Mouse (Mus musculus): Measurements from ENCODE around the gene Dnmt3a. TPM values are rescaled to one million over a fixed set of nuclear protein-coding genes. Genes with fewer than 3 reads are reported as not detected.

Gene Dnmt3a
- polyA plus RNA-seq, 1 experiment from 2014 or later, result 13.3 TPM

- DNase-seq (ENCODE audit: low read depth, low spot score) (no peak), ATAC-seq (no peak)
- peaks cover 6% of the 10 kb centered on the region for H3K27me3 ChIP-seq
- no peak for TF ChIP-seq CTCF (IDR thresholded peaks at IDR 0.05)
- in situ Hi-C loops (cut with MboI; ENCODE audit: low pct_unique_long_range_greater_than_20kb), result loop anchor here (25.0 kb wide), 1 partner anchor 590 kb away; no protein-coding TSS in a partner anchor
- POLR2A ChIA-PET, result no interaction called here
- CTCF ChIA-PET, result no interaction called here
These were observed 141.7 kb downstream of the Dnmt3a start for GRCm38 (mm10) chr12:3947503-3947902.

- CTCF ChIA-PET, result no interaction called here
- POLR2A ChIA-PET, result no interaction called here
- in situ Hi-C loops (cut with MboI; ENCODE audit: low pct_unique_long_range_greater_than_20kb), result no loop called here
- peaks cover 23% of the 10 kb centered on the region for H3K27me3 ChIP-seq
- TF ChIP-seq CTCF (IDR thresholded peaks at IDR 0.05), result no peak
- ATAC-seq (no peak), DNase-seq (ENCODE audit: low read depth, low spot score) (no peak)
These were observed 148.8 kb downstream of the Dnmt3a start, which contains the start of gene Pomc for GRCm38 (mm10) chr12:3954651-3955050. Gene Pomc, plus strand, starts transcription at chr12:3954951.

GRCm38 (mm10) chr12:3955371-3955770 lies 149.6 kb downstream of the Dnmt3a start:
- peak; percentile 15 for DNase-seq (ENCODE audit: low read depth, low spot score)
- in situ Hi-C loops (cut with MboI; ENCODE audit: low pct_unique_long_range_greater_than_20kb), result no loop called here
- CTCF ChIA-PET, result no interaction called here
- POLR2A ChIA-PET, result no interaction called here
- H3K27me3 ChIP-seq, result peaks cover 27% of the 10 kb centered on the region
- TF ChIP-seq CTCF (IDR thresholded peaks at IDR 0.05), result no peak
- ATAC-seq, result no peak

- DNase-seq (ENCODE audit: low read depth, low spot score), result no peak
These were observed 150.5 kb downstream of the Dnmt3a start for GRCm38 (mm10) chr12:3956351-3956750.

GRCm38 (mm10) chr12:3959791-3960543 lies 154.2 kb downstream of the Dnmt3a start:
- in situ Hi-C loops (cut with MboI; ENCODE audit: low pct_unique_long_range_greater_than_20kb), result no loop called here
- CTCF ChIA-PET, result no interaction called here
- DNase-seq (ENCODE audit: low read depth, low spot score), result no peak
- no peak for ATAC-seq
- no peak for TF ChIP-seq CTCF (IDR thresholded peaks at IDR 0.05)
- peaks cover 25% of the 10 kb centered on the region for H3K27me3 ChIP-seq
- POLR2A ChIA-PET, result no interaction called here

More at GRCm38 (mm10) chr12:3956351-3956750, 150.5 kb downstream of the Dnmt3a start:
- in situ Hi-C loops (cut with MboI; ENCODE audit: low pct_unique_long_range_greater_than_20kb), result no loop called here
- H3K27me3 ChIP-seq, result peaks cover 30% of the 10 kb centered on the region
- no peak for TF ChIP-seq CTCF (IDR thresholded peaks at IDR 0.05)
- ChIA-PET CTCF (no interaction called here), POLR2A (no interaction called here)
- no peak for ATAC-seq

GRCm38 (mm10) chr12:3960553-3960952 lies 154.7 kb downstream of the Dnmt3a start:
- ChIA-PET CTCF (no interaction called here), POLR2A (no interaction called here)
- no peak for TF ChIP-seq CTCF (IDR thresholded peaks at IDR 0.05)
- H3K27me3 ChIP-seq, result peaks cover 22% of the 10 kb centered on the region
- in situ Hi-C loops (cut with MboI; ENCODE audit: low pct_unique_long_range_greater_than_20kb), result no loop called here
- no peak for ATAC-seq
- no peak for DNase-seq (ENCODE audit: low read depth, low spot score)

Other genes with a start within 250 kb of the Dnmt3a start
- 110 TPM for gene Dtnb, start 233.6 kb upstream of the Dnmt3a start, polyA plus RNA-seq (2021)
- gene Pomc, start 148.9 kb downstream of the Dnmt3a start, polyA plus RNA-seq (2021), result not detected
- 0.10 TPM for gene Efr3b, start 232.9 kb downstream of the Dnmt3a start, polyA plus RNA-seq (2021)